Mouse (Mus musculus) left cerebral cortex, adult 8-10 months (tissue): Measurements from ENCODE around the gene Maml3. TPM values are rescaled to one million over a fixed set of nuclear protein-coding genes. Genes with fewer than 3 reads are reported as not detected.

Source experiments
- total RNA-seq, 4 experiments: library from RNA; stranded (reverse); gene quantifications; 2 replicates each; pipeline ENCODE4 v1.2.4; 2022

The Maml3 gene
- total RNA-seq, 4 experiments from 2014 or later: 6.7 to 8.3 (median 7.1) TPM

Other genes starting within 250 kb of the Maml3 start
- 10 to 100 TPM; 17.5 to 20.3 (median 19.0) TPM for gene Foxo1, start 163.3 kb upstream of the Maml3 start, total RNA-seq